ENCODE assay signal across 21 mouse cellular contexts in genomic region chr5:72133906-72134305, GRCm38 (mm10). TPM values are rescaled to one million over a fixed set of nuclear protein-coding genes. Genes with fewer than 3 reads are reported as not detected.
A peak's percentile ranks its signal among the peaks of the same experiment; 100 is the strongest.
DNase-seq lines count a peak whose midpoint lies in the region; TF ChIP-seq lines count a peak whose summit lies in the region.
"Had no signal": no experiment of that assay in that cellular context is flagged by ENCODE, and none has a peak within 500 bp of the region (broad histone marks: within the 10 kb centered on the region; RNA-seq: fewer than 3 reads in every experiment).

No protein-coding gene starts in this region.

- no peak for TF ChIP-seq CTCF in ES-Bruce4 (IDR thresholded peaks at IDR 0.05; ENCODE audit: low read depth, low read length)

- H3K9me3 ChIP-seq in ES-Bruce4 (replicated peaks; ENCODE audit: control insufficient read depth, insufficient read depth, low read length, poor library complexity, severe bottlenecking): no peaks in the 10 kb centered on the region
- no peaks in the 10 kb centered on the region for H3K9me3 ChIP-seq in heart, embryonic 10.5 days
- H3K9me3 ChIP-seq: embryonic facial prominence, embryonic 13.5 days; embryonic facial prominence, embryonic 15.5 days; forebrain, embryonic 13.5 days; forebrain, embryonic 15.5 days; G1E had no signal

- WGBS in heart, embryonic 10.5 days: 60% methylated on average over 2 of the region's 2 CpGs

- 0 out of 2 replicates have a peak, but pooled peaks have one; percentile 36 for TF ChIP-seq EP300 in ES-Bruce4 (IDR thresholded peaks at IDR 0.05; ENCODE audit: insufficient read depth, low read depth, low read length)

- no peak overlapping the region for H3K4me3 ChIP-seq in ES-Bruce4 (ENCODE audit: low read depth, low read length)
- H3K4me3 ChIP-seq in heart, embryonic 10.5 days: no peak overlapping the region
- H3K4me3 ChIP-seq: embryonic facial prominence, embryonic 13.5 days; embryonic facial prominence, embryonic 15.5 days; forebrain, embryonic 13.5 days; forebrain, embryonic 15.5 days had no signal

- peak overlapping the region; percentile 58 for H3K27ac ChIP-seq in ES-Bruce4 (ENCODE audit: insufficient read depth, low read length)
- H3K27ac ChIP-seq in heart, embryonic 10.5 days: no peak overlapping the region
- H3K27ac ChIP-seq: embryonic facial prominence, embryonic 13.5 days; embryonic facial prominence, embryonic 15.5 days; forebrain, embryonic 13.5 days; forebrain, embryonic 15.5 days had no signal

- TF ChIP-seq POLR2A in ES-Bruce4 (IDR thresholded peaks at IDR 0.05; ENCODE audit: insufficient read depth, low read length): no peak

- H3K4me1 ChIP-seq in ES-Bruce4 (ENCODE audit: control insufficient read depth, insufficient read depth, low read length): no peaks in the 10 kb centered on the region
- H3K4me1 ChIP-seq in heart, embryonic 10.5 days: no peaks in the 10 kb centered on the region
- H3K4me1 ChIP-seq: embryonic facial prominence, embryonic 13.5 days; embryonic facial prominence, embryonic 15.5 days; forebrain, embryonic 13.5 days; forebrain, embryonic 15.5 days had no signal

- no peak overlapping the region for H3K9ac ChIP-seq in ES-Bruce4 (ENCODE audit: low read depth, poor library complexity, severe bottlenecking)
- H3K9ac ChIP-seq: embryonic facial prominence, embryonic 13.5 days; embryonic facial prominence, embryonic 15.5 days; forebrain, embryonic 13.5 days; forebrain, embryonic 15.5 days; forebrain, postnatal 0 days had no signal

- no peaks in the 10 kb centered on the region for H3K27me3 ChIP-seq in ES-Bruce4 (ENCODE audit: control insufficient read depth, insufficient read depth, low read length, poor library complexity, severe bottlenecking)
- H3K27me3 ChIP-seq in heart, embryonic 10.5 days (ENCODE audit: insufficient read depth, poor library complexity, severe bottlenecking): no peaks in the 10 kb centered on the region
- H3K27me3 ChIP-seq: embryonic facial prominence, embryonic 13.5 days; embryonic facial prominence, embryonic 15.5 days; forebrain, embryonic 13.5 days; forebrain, embryonic 15.5 days; Patski had no signal

- H3K36me3 ChIP-seq in ES-Bruce4 (ENCODE audit: control insufficient read depth, insufficient read depth, low read length, poor library complexity, severe bottlenecking): no peaks in the 10 kb centered on the region
- H3K36me3 ChIP-seq in heart, embryonic 10.5 days: no peaks in the 10 kb centered on the region
- H3K36me3 ChIP-seq: embryonic facial prominence, embryonic 13.5 days; embryonic facial prominence, embryonic 15.5 days; forebrain, embryonic 15.5 days; G1E had no signal

- peak; percentile 59 for DNase-seq in ES-CJ7 (ENCODE audit: low read depth, low spot score)
- DNase-seq in R1 (ENCODE audit: low read depth, low spot score): peak; percentile 72
- DNase-seq in liver: no peak
- no peak for DNase-seq in heart, embryonic 10.5 days (ENCODE audit: low spot score)
- DNase-seq in thymus, postnatal 36 days: no peak
- DNase-seq: adrenal gland, adult 8-10 months; adrenal gland, postnatal 14 days; adrenal gland, postnatal 36 days; cerebellum, adult 11-12 months; cerebellum, adult 2 months; cerebellum, adult 9-10 months; cerebellum, postnatal 10 days; cerebellum, postnatal 25 days; forebrain, postnatal 0 days had no signal

RNA-seq across cellular contexts. Expression of gene Commd8, which starts 34.1 kb away (rescaled TPM):
- 88.9 and 90.0 TPM in 2 replicates for polyA plus RNA-seq in ES-Bruce4 (2011; ENCODE audit: insufficient read depth, insufficient read length, low read depth, missing spikeins)
- polyA plus RNA-seq in heart, embryonic 10.5 days (2016; fragmentation: Nextera tagmentation; extraction: Ambion mirVana): 117 and 133 TPM in 2 replicates

Comparison
In these comparisons a context has a peak if more than half of its experiments do, and no peak if none do; other contexts are left out.
1. DNase-seq: peak in ES-CJ7 (single experiment) and R1 (single experiment); none in liver (single experiment), heart, embryonic 10.5 days (single experiment) and thymus, postnatal 36 days (0 of 2).